Mouse (Mus musculus) left cerebral cortex, postnatal 14 days (tissue): ENCODE results near the gene Pdcd6ip. TPM values are rescaled to one million over a fixed set of nuclear protein-coding genes. Genes with fewer than 3 reads are reported as not detected.
A peak's percentile ranks its signal among the peaks of the same experiment; 100 is the strongest.
"Not testable (repeated sequence)": the region's sequence is repeated elsewhere in the genome, so short reads cannot be mapped to it uniquely, and the experiment has no call there.

Experiments
- DNase-seq, 2 experiments: peaks; one replicate each; pipeline ENCODE4 v3.0.0; 2021 to 2022; ENCODE audit warnings: low spot score in 2 of 2, mixed read lengths in 1 of 2
- intact Hi-C: fragments of 180-260 bp; cut with DNase I; formaldehyde crosslinking; loops from one replicate; pipeline ENCODE4 v1.15.1; 2025
- total RNA-seq, 2 experiments: library from RNA; stranded (reverse); gene quantifications; 2 replicates each; pipeline ENCODE4 v1.2.3; 2021

The Pdcd6ip gene
- total RNA-seq, 2 experiments from 2014 or later: 61.6 to 62.9 TPM

GRCm38 (mm10) chr9:113708361-113709280 is 562 bp upstream of the Pdcd6ip start:
- intact Hi-C loops: no loop called here
- no peak for DNase-seq

GRCm38 (mm10) chr9:113706841-113707240 is 1.2 kb downstream of the Pdcd6ip start:
- DNase-seq: no peak
- intact Hi-C loops: no loop called here

- intact Hi-C loops: no loop called here
- DNase-seq: no peak
These were observed 2.0 kb downstream of the Pdcd6ip start for GRCm38 (mm10) chr9:113706108-113706507.

- intact Hi-C loops: no loop called here
- no peak for DNase-seq
These were observed 6.5 kb downstream of the Pdcd6ip start for GRCm38 (mm10) chr9:113701441-113702160.

- no peak for DNase-seq
- intact Hi-C loops: no loop called here
These were observed 20.6 kb downstream of the Pdcd6ip start for GRCm38 (mm10) chr9:113687461-113687860.

- DNase-seq: no peak
- intact Hi-C loops: no loop called here
These were observed 34.3 kb downstream of the Pdcd6ip start for GRCm38 (mm10) chr9:113673721-113674120.

- no peak for DNase-seq
- intact Hi-C loops: no loop called here
These were observed 35.7 kb downstream of the Pdcd6ip start for GRCm38 (mm10) chr9:113672352-113672751.

GRCm38 (mm10) chr9:113670857-113671106 is 37.3 kb downstream of the Pdcd6ip start:
- DNase-seq: no peak
- intact Hi-C loops: no loop called here

GRCm38 (mm10) chr9:113670105-113670856 is 37.8 kb downstream of the Pdcd6ip start:
- intact Hi-C loops: no loop called here
- DNase-seq: no peak

- intact Hi-C loops: no loop called here
- no peak for DNase-seq
These were observed 44.6 kb downstream of the Pdcd6ip start for GRCm38 (mm10) chr9:113663476-113663875.

- intact Hi-C loops: no loop called here
- DNase-seq: no peak
These were observed 50.2 kb downstream of the Pdcd6ip start for GRCm38 (mm10) chr9:113657837-113658236.

- intact Hi-C loops: no loop called here
- no peak for DNase-seq
These were observed 54.5 kb downstream of the Pdcd6ip start for GRCm38 (mm10) chr9:113653571-113653970.

- intact Hi-C loops: no loop called here
- DNase-seq: no peak
These were observed 57.3 kb downstream of the Pdcd6ip start for GRCm38 (mm10) chr9:113650787-113651186.

GRCm38 (mm10) chr9:113649211-113649610 is 58.8 kb downstream of the Pdcd6ip start:
- not testable (repeated sequence) for DNase-seq
- intact Hi-C loops: loop anchor here (10.0 kb wide), 1 partner anchor 1734 kb away; no protein-coding TSS in a partner anchor

- DNase-seq: no peak
- intact Hi-C loops: loop anchor here (10.0 kb wide), 1 partner anchor 1731 kb away; no protein-coding TSS in a partner anchor
These were observed 62.3 kb downstream of the Pdcd6ip start for GRCm38 (mm10) chr9:113645837-113646169.

GRCm38 (mm10) chr9:113645153-113645836 is 62.8 kb downstream of the Pdcd6ip start:
- intact Hi-C loops: loop anchor here (10.0 kb wide), 1 partner anchor 1730 kb away; no protein-coding TSS in a partner anchor
- DNase-seq: peak; percentile 88 to 93

- DNase-seq: no peak
These were observed 63.4 kb downstream of the Pdcd6ip start for GRCm38 (mm10) chr9:113644701-113645100.

GRCm38 (mm10) chr9:113644076-113644475 is 64.0 kb downstream of the Pdcd6ip start:
- intact Hi-C loops: loop anchor here (10.0 kb wide), 1 partner anchor 1729 kb away; no protein-coding TSS in a partner anchor

More at GRCm38 (mm10) chr9:113644701-113645100, 63.4 kb downstream of the Pdcd6ip start:
- intact Hi-C loops: loop anchor here (10.0 kb wide), 1 partner anchor 1730 kb away; no protein-coding TSS in a partner anchor

GRCm38 (mm10) chr9:113643669-113644068 is 64.4 kb downstream of the Pdcd6ip start:
- intact Hi-C loops: loop anchor here (10.0 kb wide), 1 partner anchor 1729 kb away; no protein-coding TSS in a partner anchor
- DNase-seq: no peak

More at GRCm38 (mm10) chr9:113644076-113644475, 64.0 kb downstream of the Pdcd6ip start:
- no peak for DNase-seq
